Mouse (Mus musculus) brain, embryonic 14.5 days (tissue): ENCODE results near the gene Pitx3.

Source experiments
- CTCF ChIP-seq: fragments of 200-500 bp; IDR thresholded peaks from 2 replicates; pipeline ENCODE4 v1.5.1; 2012; ENCODE audit warnings: inconsistent platforms, mild to moderate bottlenecking, moderate library complexity, borderline replicate concordance; ENCODE audit not compliant: insufficient read depth, insufficient read length; ENCODE audit errors: extremely low read depth
- POLR2A ChIP-seq: fragments of 200-500 bp; IDR thresholded peaks from 2 replicates; pipeline ENCODE4 v1.6.1; 2012; ENCODE audit warnings: mild to moderate bottlenecking, inconsistent platforms, borderline replicate concordance; ENCODE audit not compliant: poor library complexity, insufficient read depth, insufficient read length, severe bottlenecking; ENCODE audit errors: extremely low read depth

- no peak for TF ChIP-seq POLR2A
- TF ChIP-seq CTCF, result no peak
Observed at GRCm38 (mm10) chr19:46119458-46119857, 28.7 kb downstream of the Pitx3 start.
